In genomic region chr2:168459627-168460026, GRCm38 (mm10) we compare ENCODE assay signal across 17 mouse cellular contexts.
DNase-seq lines count a peak whose midpoint lies in the region; ATAC-seq and TF ChIP-seq lines count a peak whose summit lies in the region.
"Had no signal": no experiment of that assay in that cellular context is flagged by ENCODE, and none has a peak within 500 bp of the region (broad histone marks: within the 10 kb centered on the region; RNA-seq: fewer than 3 reads in every experiment).

No protein-coding gene starts in this region.

- H3K9me3 ChIP-seq in heart, postnatal 0 days (replicated peaks; ENCODE audit: control insufficient read depth, low read length): no peaks in the 10 kb centered on the region
- H3K9me3 ChIP-seq in heart, embryonic 12.5 days (replicated peaks): no peaks in the 10 kb centered on the region
- no peaks in the 10 kb centered on the region for H3K9me3 ChIP-seq in lung, embryonic 14.5 days (ENCODE audit: low read depth, low read length)
- H3K9me3 ChIP-seq in limb, embryonic 10.5 days (replicated peaks): no peaks in the 10 kb centered on the region
- no peaks in the 10 kb centered on the region for H3K9me3 ChIP-seq in hindbrain, embryonic 16.5 days (ENCODE audit: control insufficient read depth, low read length)
- H3K9me3 ChIP-seq: neural tube, embryonic 12.5 days had no signal

- H3K4me1 ChIP-seq in heart, postnatal 0 days (ENCODE audit: control insufficient read depth, insufficient read depth): no peaks in the 10 kb centered on the region
- H3K4me1 ChIP-seq in heart, embryonic 12.5 days (replicated peaks): peaks cover 32% of the 10 kb centered on the region
- H3K4me1 ChIP-seq in lung, embryonic 14.5 days (ENCODE audit: insufficient read depth): no peaks in the 10 kb centered on the region
- peaks cover 31% of the 10 kb centered on the region for H3K4me1 ChIP-seq in limb, embryonic 10.5 days
- H3K4me1 ChIP-seq in hindbrain, embryonic 16.5 days (ENCODE audit: control insufficient read depth, insufficient read depth, low read depth, low read length): no peaks in the 10 kb centered on the region

- TF ChIP-seq EP300 in heart, postnatal 0 days (IDR thresholded peaks at IDR 0.05; ENCODE audit: low read depth): no peak

- peak; percentile 26 for TF ChIP-seq CTCF in heart, postnatal 0 days (IDR thresholded peaks at IDR 0.05; ENCODE audit: low read depth)
- peak; percentile 49 for TF ChIP-seq CTCF in lung, embryonic 14.5 days (IDR thresholded peaks at IDR 0.05; ENCODE audit: low read depth)

- H3K4me2 ChIP-seq in heart, postnatal 0 days (ENCODE audit: low read depth, low read length): no peak overlapping the region
- H3K4me2 ChIP-seq in heart, embryonic 12.5 days: no peak overlapping the region
- H3K4me2 ChIP-seq in lung, embryonic 14.5 days: no peak overlapping the region
- no peak overlapping the region for H3K4me2 ChIP-seq in hindbrain, embryonic 16.5 days (ENCODE audit: low read length)
- H3K4me2 ChIP-seq: neural tube, embryonic 12.5 days had no signal

- WGBS in heart, postnatal 0 days: 77% methylated on average over 5 of the region's 5 CpGs
- WGBS in heart, embryonic 12.5 days: 70% methylated on average over 5 of the region's 5 CpGs
- WGBS in lung, embryonic 14.5 days: 62% methylated on average over 5 of the region's 5 CpGs
- 66% methylated on average over 5 of the region's 5 CpGs for WGBS in limb, embryonic 10.5 days
- WGBS in hindbrain, embryonic 16.5 days: 71% methylated on average over 5 of the region's 5 CpGs

- DNase-seq in heart, postnatal 0 days (ENCODE audit: low spot score): no peak
- peak; percentile 28 for DNase-seq in lung, embryonic 14.5 days
- DNase-seq in lung, postnatal 25 days (ENCODE audit: low spot score): no peak
- peak; percentile 59 for DNase-seq in NIH3T3 (ENCODE audit: low read depth)
- no peak for DNase-seq in limb, embryonic 10.5 days (ENCODE audit: low spot score)
- DNase-seq in heart, adult 9 months (ENCODE audit: low spot score in 2 of 2): no peak
- DNase-seq: cerebellum, adult 11 months; embryo, embryonic 11 days; heart, postnatal 4 days; kidney, postnatal 25 days; right cerebral cortex, postnatal 14 days had no signal

- no peaks in the 10 kb centered on the region for H3K27me3 ChIP-seq in heart, postnatal 0 days (ENCODE audit: control insufficient read depth, insufficient read depth, low read length)
- peaks cover 64% of the 10 kb centered on the region for H3K27me3 ChIP-seq in heart, embryonic 12.5 days (replicated peaks)
- no peaks in the 10 kb centered on the region for H3K27me3 ChIP-seq in lung, embryonic 14.5 days (ENCODE audit: insufficient read depth, low read length)
- no peaks in the 10 kb centered on the region for H3K27me3 ChIP-seq in limb, embryonic 10.5 days (ENCODE audit: low read depth, poor library complexity, severe bottlenecking)
- H3K27me3 ChIP-seq in hindbrain, embryonic 16.5 days (replicated peaks; ENCODE audit: control insufficient read depth, insufficient read depth, low read length): no peaks in the 10 kb centered on the region
- H3K27me3 ChIP-seq: neural tube, embryonic 12.5 days had no signal

- no peaks in the 10 kb centered on the region for H3K36me3 ChIP-seq in heart, postnatal 0 days (replicated peaks; ENCODE audit: control insufficient read depth, insufficient read depth, low read length)
- H3K36me3 ChIP-seq in heart, embryonic 12.5 days: no peaks in the 10 kb centered on the region
- no peaks in the 10 kb centered on the region for H3K36me3 ChIP-seq in lung, embryonic 14.5 days (ENCODE audit: insufficient read depth)
- no peaks in the 10 kb centered on the region for H3K36me3 ChIP-seq in limb, embryonic 10.5 days
- H3K36me3 ChIP-seq in hindbrain, embryonic 16.5 days (ENCODE audit: control insufficient read depth, insufficient read depth, low read length): no peaks in the 10 kb centered on the region
- H3K36me3 ChIP-seq: neural tube, embryonic 12.5 days had no signal

- H3K4me3 ChIP-seq in heart, postnatal 0 days (ENCODE audit: low read depth, low read length): no peak overlapping the region
- no peak overlapping the region for H3K4me3 ChIP-seq in heart, embryonic 12.5 days
- no peak overlapping the region for H3K4me3 ChIP-seq in lung, embryonic 14.5 days (ENCODE audit: low read depth, low read length)
- H3K4me3 ChIP-seq in limb, embryonic 10.5 days: no peak overlapping the region
- no peak overlapping the region for H3K4me3 ChIP-seq in hindbrain, embryonic 16.5 days (ENCODE audit: low read length)
- H3K4me3 ChIP-seq: neural tube, embryonic 12.5 days had no signal

- no peak overlapping the region for H3K9ac ChIP-seq in heart, postnatal 0 days (replicated peaks; ENCODE audit: low read depth, low read length)
- H3K9ac ChIP-seq in heart, embryonic 12.5 days: no peak overlapping the region
- no peak overlapping the region for H3K9ac ChIP-seq in lung, embryonic 14.5 days
- H3K9ac ChIP-seq in hindbrain, embryonic 16.5 days (ENCODE audit: low read depth, low read length): no peak overlapping the region
- H3K9ac ChIP-seq: neural tube, embryonic 12.5 days had no signal

- 0 out of 2 replicates have a peak, but pooled peaks have one; percentile 22 for ATAC-seq in heart, postnatal 0 days (ENCODE audit: insufficient read depth, low read depth)
- no peak for ATAC-seq in heart, embryonic 12.5 days (ENCODE audit: insufficient number of reproducible peaks, low FRiP score)
- no peak for ATAC-seq in lung, embryonic 14.5 days (ENCODE audit: insufficient read depth)
- no peak for ATAC-seq in hindbrain, embryonic 16.5 days
- ATAC-seq: activated CD4-positive, CD25-positive, alpha-beta regulatory T cell, adult 4 months; forebrain, embryonic 16.5 days; intestine, embryonic 16.5 days had no signal

- no peak overlapping the region for H3K27ac ChIP-seq in heart, postnatal 0 days (ENCODE audit: low read depth)
- H3K27ac ChIP-seq in heart, embryonic 12.5 days (ENCODE audit: poor library complexity, severe bottlenecking): no peak overlapping the region
- H3K27ac ChIP-seq in lung, embryonic 14.5 days (ENCODE audit: low read depth): no peak overlapping the region
- peak overlapping the region; percentile 3; the same call in 1 of the 2 replicates for H3K27ac ChIP-seq in limb, embryonic 10.5 days
- no peak overlapping the region for H3K27ac ChIP-seq in hindbrain, embryonic 16.5 days (ENCODE audit: low read depth, low read length)
- H3K27ac ChIP-seq: neural tube, embryonic 12.5 days had no signal

Comparison
In these comparisons a context has a peak if more than half of its experiments do, and no peak if none do; other contexts are left out.
1. DNase-seq: peak in lung, embryonic 14.5 days (single experiment) and NIH3T3 (single experiment); none in heart, postnatal 0 days (single experiment), lung, postnatal 25 days (single experiment), limb, embryonic 10.5 days (single experiment) and heart, adult 9 months (0 of 2).